Mouse (Mus musculus): ENCODE data around the gene Mecom.

- TF ChIP-seq POLR2A (IDR thresholded peaks at IDR 0.05; ENCODE audit: borderline replicate concordance, insufficient read depth, low read length) (no peak), CTCF (IDR thresholded peaks at IDR 0.05; ENCODE audit: borderline replicate concordance, insufficient read depth, low read depth, low read length) (no peak)
Measured at GRCm38 (mm10) chr3:30143440-30143839, 404.4 kb downstream of the Mecom start.
